Mouse (Mus musculus) heart, adult 2 months (tissue): ENCODE results near the gene Rnf168.

Experiments used
- CTCF ChIP-seq: fragments of 200-600 bp; IDR thresholded peaks from 2 replicates; pipeline ENCODE4 v1.8.1; 2022; ENCODE audit warnings: antibody characterized with exemption, mild to moderate bottlenecking, moderate library complexity
- EP300 ChIP-seq: fragments of 200-500 bp; IDR thresholded peaks from 2 replicates; pipeline ENCODE4 v1.6.1; 2011; ENCODE audit warnings: low read depth, low read length, control low read depth; ENCODE audit not compliant: insufficient read depth

GRCm38 (mm10) chr16:32345521-32345920 is 68.3 kb downstream of the Rnf168 start:
- no peak for TF ChIP-seq CTCF
- TF ChIP-seq EP300 = no peak
